Mouse (Mus musculus): Measurements from ENCODE around the gene Lama2. TPM values are rescaled to one million over a fixed set of nuclear protein-coding genes. Genes with fewer than 3 reads are reported as not detected.

Gene Lama2
- not detected for polyA plus RNA-seq (2017; shearing (Covaris generic))

GRCm38 (mm10) chr10:27619658-27620057 is at the start of gene Lama2:
Gene Lama2 (minus strand): TSS chr10:27619758.

All from inflammation-experienced regulatory T-cells, adult 16 weeks (primary cell).